Mouse (Mus musculus): Measurements from ENCODE around the gene Dnpep.

- TF ChIP-seq CTCF (IDR thresholded peaks at IDR 0.05; ENCODE audit: extremely low read depth, insufficient read length, insufficient replicate concordance, low read depth, low read length) (peak; percentile 77), POLR2A (IDR thresholded peaks at IDR 0.05; ENCODE audit: low read depth, low read length) (peak; percentile 28)
These were observed at the start of gene Dnpep for GRCm38 (mm10) chr1:75317241-75318201.

All from small intestine, adult 2 months (tissue).